Mouse (Mus musculus): Measurements from ENCODE around the gene Mcidas.

The Mcidas gene

GRCm38 (mm10) chr13:112993531-112994152, at the start of gene Mcidas:
TSS of gene Mcidas (plus strand) at chr13:112993845.
- peak; percentile 46 for DNase-seq (ENCODE audit: low spot score)

DNA sequence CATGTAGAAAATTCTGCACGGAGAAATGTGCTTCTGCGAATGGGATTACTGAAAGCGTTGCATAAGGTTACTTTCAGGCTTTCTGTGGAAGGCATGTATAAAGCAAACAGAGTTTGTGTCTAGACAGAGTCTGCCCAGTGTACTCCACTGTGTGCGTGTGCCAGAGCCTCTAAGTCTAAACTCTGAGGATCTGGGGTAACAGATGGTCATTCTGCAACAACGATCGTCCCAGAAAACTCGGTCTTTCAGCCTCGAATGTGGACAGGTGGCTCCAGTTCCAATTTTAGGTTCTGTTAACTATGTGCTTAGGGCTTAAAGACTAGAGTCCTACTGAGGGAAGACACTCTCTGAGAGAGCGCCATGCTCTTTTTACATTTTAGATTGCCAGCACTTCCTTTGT, 48.3 kb upstream of the Mcidas start:
- no peak for DNase-seq (ENCODE audit: low spot score)

DNA sequence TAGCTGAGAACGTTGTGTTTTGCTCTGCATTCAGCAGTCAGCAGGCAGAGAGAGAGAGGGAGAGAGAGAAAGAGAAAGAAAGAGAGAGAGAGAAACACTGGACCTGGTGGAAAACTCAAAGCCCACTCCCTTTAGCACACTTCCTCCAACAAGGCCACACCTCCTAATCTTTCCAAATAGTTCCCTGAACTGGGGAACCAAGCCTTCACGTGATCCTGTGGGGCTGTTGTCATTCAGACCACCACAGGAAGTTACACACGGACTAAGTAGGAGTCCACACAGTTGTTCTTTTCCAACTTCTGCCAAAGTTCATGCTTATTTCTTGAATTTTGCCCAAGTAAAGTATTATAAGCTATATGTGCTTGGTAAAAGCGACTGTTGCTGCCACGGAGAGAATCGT, 47.7 kb upstream of the Mcidas start:
- no peak for DNase-seq (ENCODE audit: low spot score)

DNA sequence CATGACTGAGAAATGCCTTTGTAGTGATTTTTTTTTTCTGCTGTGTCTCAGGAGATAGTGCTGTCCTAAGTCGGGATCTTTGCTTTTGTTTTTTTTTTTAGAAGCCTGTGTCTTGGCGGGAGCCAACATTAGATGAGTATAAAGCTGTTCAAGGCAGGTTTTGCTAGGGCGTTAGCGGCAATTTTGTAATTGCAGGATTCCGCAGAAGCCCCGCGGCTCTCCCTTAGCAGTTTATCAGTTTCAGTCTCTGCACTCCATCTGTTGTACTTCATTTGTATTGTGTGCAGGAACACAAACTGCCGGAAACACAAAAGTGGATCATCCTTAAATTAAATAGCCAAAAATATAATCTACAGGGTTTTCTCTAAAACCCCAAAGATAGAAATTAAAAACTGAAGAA, 39.6 kb upstream of the Mcidas start:
- no peak for DNase-seq (ENCODE audit: low spot score)

DNA sequence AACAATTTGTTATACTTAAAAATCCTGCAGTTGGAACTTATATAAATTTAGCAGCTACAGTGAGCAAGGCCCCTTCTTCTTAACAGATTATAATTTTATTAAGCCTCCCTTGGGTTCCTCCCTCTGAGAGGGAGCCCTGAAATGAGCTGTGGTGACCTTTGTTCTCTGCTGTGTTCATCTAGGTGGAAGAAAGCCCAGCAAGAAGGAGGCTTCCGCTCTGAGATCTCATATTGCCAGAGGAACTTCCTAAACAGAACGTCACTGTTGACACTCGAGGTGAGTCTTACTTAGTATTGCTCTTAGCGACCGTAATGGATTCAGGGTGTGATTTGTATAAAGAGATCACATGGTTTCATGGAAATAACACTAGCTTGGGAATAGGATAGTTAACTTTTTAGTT, 30.6 kb upstream of the Mcidas start:
- no peak for DNase-seq (ENCODE audit: low spot score)

GRCm38 (mm10) chr13:112964421-112964820, 29.2 kb upstream of the Mcidas start:
- DNase-seq (ENCODE audit: low spot score): no peak

GRCm38 (mm10) chr13:112967267-112967666, 26.4 kb upstream of the Mcidas start:
- DNase-seq (ENCODE audit: low spot score): no peak

DNA sequence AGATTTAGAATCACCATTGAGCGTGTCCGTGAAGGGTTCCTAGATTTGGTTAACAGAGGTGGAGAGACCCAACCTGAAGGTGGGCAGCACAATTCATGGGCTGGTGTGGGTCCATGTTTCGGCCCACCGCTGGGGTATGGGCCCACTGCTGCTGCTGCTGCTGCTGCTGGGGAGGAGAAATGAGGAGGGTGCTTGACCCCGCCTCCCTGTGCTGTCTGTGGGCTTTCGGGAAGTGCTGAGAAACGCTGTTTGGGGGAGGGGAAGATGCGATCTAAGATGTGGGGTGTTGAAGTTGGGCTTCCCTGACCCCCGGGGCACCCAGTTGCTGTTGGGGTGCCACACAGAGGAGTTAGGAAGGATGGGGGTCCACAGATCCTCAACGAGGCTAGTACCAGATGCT, 16.9 kb upstream of the Mcidas start:
- no peak for DNase-seq (ENCODE audit: low spot score)

DNA sequence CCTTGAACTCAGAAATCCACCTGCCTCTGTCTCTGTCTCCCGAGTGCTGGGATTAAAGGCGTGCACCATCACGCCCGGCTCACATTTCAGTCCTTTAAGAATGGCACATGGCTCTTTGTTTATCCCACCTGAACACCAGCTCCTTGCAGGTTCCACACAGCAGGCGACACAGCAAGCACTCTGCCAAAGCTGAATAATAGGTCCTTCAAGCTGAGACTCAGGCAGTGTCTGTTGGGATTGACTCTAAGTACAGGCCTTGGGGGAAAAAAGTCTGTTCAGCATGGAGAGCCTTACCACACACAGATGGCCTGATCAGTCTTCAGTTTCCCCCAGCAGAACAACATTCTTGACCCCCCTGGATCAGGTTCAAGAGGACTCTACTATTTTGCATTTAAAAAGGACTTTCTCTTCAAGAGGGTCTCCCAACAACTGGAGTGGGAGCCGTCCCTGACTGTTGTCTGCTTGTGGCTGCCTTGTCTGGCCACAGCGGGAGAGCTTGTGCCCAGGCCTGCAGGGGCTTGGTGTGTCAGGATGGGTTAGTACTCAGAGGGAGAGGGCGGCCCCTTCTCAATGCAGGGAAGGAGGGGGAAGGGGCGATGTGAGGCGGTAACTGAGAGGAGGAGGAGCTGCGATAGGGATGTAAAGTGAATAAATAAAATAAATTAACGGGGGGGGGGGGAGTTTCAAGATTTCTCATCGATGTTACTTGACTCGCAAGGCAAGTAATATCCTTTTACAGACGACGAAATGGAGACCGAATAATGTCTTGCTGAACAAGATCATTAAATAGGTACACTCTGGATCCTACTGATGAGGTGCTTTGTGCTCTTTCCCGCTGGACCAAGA, 7.8 kb upstream of the Mcidas start:
- peak; percentile 84 for DNase-seq (ENCODE audit: low spot score)

DNA sequence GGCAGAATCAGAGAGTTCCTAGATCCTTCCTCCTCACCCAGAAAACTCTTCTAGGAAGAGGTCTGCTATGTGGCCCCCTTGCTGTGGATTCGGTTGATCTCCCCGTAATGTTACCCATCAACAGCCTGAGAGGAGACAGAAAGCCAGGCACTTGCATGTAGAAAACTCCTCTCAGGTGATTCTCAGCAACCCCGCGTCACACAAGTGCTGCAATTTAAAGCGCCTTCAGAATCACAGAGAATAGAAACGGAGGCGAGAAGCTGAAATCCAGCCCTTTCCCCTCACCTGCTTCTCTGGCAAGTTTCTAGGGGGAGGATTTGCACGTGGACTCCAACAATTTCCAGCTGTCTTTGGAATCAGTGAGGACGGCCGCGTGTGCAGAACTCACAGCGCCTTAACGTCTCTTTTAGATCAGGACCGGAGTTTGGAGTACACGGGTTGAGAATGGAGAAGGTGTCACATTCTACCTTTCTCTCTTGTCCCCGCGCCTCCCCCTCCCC, 7.1 kb upstream of the Mcidas start:
- DNase-seq (ENCODE audit: low spot score): no peak

GRCm38 (mm10) chr13:112987532-112987943, 6.1 kb upstream of the Mcidas start, which contains the start of gene Ccno:
TSS of gene Ccno (plus strand) at chr13:112987802.
- DNase-seq (ENCODE audit: low spot score): peak; percentile 94

GRCm38 (mm10) chr13:112987991-112988390, 5.7 kb upstream of the Mcidas start:
- DNase-seq (ENCODE audit: low spot score): no peak

DNA sequence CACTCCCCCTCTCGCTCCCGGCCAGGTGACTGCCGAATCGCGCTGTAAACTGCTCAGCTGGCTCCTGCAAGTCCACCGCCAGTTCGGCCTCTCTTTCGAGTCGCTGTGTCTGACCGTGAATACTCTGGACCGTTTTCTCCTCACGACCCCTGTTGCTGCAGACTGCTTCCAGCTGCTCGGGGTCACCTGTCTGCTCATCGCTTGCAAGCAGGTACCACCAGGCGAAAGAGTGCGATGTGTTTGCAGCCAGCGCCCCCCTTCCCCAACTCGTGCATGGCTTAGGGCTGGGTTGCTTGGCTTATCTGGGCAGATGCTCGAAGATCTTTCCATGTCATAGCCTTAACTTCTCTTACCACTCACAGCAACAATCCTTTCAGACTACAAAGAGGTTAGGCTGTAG, 4.8 kb upstream of the Mcidas start:
- peak; percentile 30 for DNase-seq (ENCODE audit: low spot score)

GRCm38 (mm10) chr13:112989541-112989940, 4.1 kb upstream of the Mcidas start:
- DNase-seq (ENCODE audit: low spot score): peak; percentile 37

DNA sequence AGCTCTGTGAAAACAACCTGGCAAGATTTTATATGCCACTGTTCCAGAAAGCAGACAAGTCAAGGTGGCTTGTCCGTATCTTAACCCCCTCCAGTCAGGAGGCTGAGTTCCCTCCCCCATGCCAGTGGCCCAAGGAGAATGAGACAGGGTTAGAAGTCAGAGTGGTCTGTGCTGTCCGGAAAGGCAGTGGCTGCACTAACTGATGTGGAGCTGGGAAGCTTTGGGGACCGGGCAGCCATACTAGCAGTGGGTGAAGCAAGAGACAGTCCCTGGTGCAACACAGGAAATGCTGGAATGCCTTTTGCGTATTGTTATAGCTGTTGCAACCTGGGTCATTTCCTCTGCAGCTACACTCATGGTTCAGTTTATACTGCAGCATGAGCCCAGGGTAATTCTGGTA, 3.3 kb upstream of the Mcidas start:
- DNase-seq (ENCODE audit: low spot score): no peak

DNA sequence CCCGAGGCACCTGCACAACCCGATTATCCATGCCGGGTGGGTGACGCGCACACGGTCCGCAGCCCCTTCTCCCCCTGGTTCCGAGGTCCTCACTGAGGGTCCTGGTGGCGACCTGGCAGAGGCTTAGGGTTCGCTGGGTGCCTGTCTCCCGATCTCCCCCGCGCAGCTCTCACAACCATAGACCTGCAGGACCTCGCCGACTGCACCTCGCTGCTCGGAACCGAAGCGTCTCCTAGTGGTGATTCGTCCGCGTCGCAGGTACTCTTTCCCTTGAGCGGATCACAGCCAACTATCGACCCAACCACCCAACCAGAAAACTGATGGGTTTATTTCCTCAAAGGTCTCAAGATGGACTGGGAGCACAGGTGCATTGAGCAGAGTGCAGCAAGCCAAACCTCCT, 546 bp downstream of the Mcidas start:
- peak; percentile 83 for DNase-seq (ENCODE audit: low spot score)

- DNase-seq (ENCODE audit: low spot score): no peak
Observed at GRCm38 (mm10) chr13:112996407-112996806, 2.8 kb downstream of the Mcidas start.

DNA sequence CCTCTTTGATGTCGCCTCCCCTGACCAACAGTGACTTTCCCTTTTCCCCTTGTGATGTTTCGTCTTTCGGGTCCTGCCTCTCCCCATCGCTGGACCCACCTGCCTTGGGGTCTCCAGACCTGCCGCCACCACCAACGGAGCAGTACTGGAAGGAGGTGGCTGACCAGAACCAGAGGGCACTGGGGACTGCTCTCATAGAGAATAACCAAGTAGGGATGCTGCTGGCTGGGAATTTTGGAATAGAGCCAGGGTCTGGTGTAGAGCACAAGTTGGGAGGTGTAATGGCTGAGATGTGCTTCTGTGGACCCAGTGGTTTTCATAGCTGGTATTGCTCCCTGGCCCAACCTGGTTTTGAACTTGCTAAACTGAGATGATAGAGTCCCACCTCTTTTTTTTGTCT, 3.7 kb downstream of the Mcidas start:
- DNase-seq (ENCODE audit: low spot score): no peak

GRCm38 (mm10) chr13:112998427-112999201, 5.0 kb downstream of the Mcidas start:
- DNase-seq (ENCODE audit: low spot score): peak; percentile 55

- no peak for DNase-seq (ENCODE audit: low spot score)
Observed at GRCm38 (mm10) chr13:113000090-113000489, 6.4 kb downstream of the Mcidas start.

DNA sequence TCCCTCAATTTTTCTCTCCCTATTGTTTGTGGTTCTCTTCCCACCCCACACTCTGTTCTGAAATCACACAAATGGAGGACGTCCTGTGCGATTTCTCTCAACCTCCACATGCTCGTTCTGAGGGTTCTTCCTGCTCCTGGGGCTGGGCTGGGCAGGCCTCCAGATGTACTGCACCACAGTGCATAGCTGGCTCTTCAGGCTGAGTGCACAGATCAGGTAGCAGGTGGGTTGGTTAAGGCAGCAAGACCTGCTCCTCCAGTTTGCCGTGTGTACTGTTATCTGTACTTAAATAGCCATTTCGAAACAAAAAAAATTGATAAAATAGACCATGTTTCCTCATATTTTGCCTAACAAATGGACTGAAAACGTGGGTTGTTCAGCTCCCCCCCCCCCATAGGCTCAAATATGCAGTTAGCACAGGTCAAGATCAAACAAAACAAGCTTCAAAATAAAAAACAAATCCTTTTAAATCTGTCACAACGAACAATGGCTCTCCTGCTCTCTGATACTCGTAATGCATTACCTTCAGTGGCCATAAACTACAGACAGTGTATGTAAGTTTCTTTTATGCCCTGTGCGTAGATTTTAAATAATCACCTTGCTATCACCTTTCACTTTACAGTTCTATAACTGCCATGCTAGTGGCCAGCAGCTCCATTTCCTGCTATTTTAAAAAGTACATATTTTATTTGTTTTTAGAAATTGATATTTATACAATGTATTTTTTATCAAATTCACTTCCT, 7.1 kb downstream of the Mcidas start:
- DNase-seq (ENCODE audit: low spot score): no peak

DNA sequence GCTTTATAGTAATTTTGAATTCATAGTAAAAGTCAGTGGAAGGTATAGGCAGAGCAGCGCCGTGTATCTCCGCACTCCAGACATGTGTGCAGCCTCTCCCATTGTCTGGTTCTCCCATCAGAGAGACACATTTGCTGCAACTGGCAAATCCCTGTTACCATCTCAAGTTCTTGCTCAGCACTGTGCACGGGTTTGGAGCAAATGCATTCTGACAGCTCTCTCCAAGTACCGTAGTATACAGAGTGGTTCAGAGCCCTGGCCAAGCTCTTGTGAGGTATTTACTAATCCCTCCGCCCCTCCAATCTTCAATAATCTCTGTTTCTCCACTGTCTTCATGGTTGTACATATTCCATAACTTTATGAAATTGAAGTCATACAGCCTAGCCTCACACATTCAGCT, 19.0 kb downstream of the Mcidas start:
- DNase-seq (ENCODE audit: low spot score): peak; percentile 52

All from retina, embryonic 14.5 days (tissue).